Mouse (Mus musculus) kidney, adult 18-20 months (tissue): Measurements from ENCODE around the gene Capn1.

ENCODE experiments used
- DNase-seq: peaks from one replicate; pipeline ENCODE4 v3.0.0; 2021

Gene Capn1

GRCm38 (mm10) chr19:5988815-5989452 lies 26.8 kb downstream of the Capn1 start:
- peak; percentile 84 for DNase-seq

- no peak for DNase-seq
These were observed 27.5 kb downstream of the Capn1 start for GRCm38 (mm10) chr19:5988027-5988814.

- no peak for DNase-seq
These were observed 29.7 kb downstream of the Capn1 start, which contains the start of gene Slc22a20 for GRCm38 (mm10) chr19:5986043-5986442. Gene Slc22a20, minus strand, starts transcription at chr19:5986143.

GRCm38 (mm10) chr19:5980477-5980876 lies 35.2 kb downstream of the Capn1 start:
- DNase-seq = no peak

GRCm38 (mm10) chr19:5977717-5978116 lies 38.0 kb downstream of the Capn1 start:
- no peak for DNase-seq

- DNase-seq = no peak
These were observed 40.0 kb downstream of the Capn1 start for GRCm38 (mm10) chr19:5975676-5976075.

- no peak for DNase-seq
These were observed 40.6 kb downstream of the Capn1 start for GRCm38 (mm10) chr19:5975112-5975511.

- no peak for DNase-seq
These were observed 48.0 kb downstream of the Capn1 start for GRCm38 (mm10) chr19:5967664-5968063.

- no peak for DNase-seq
These were observed 48.9 kb downstream of the Capn1 start for GRCm38 (mm10) chr19:5966786-5967185.

- DNase-seq = no peak
These were observed 49.8 kb downstream of the Capn1 start for GRCm38 (mm10) chr19:5965910-5966309.

GRCm38 (mm10) chr19:5965280-5965679 lies 50.4 kb downstream of the Capn1 start:
- peak; percentile 79 for DNase-seq

GRCm38 (mm10) chr19:5964804-5965203 lies 50.9 kb downstream of the Capn1 start:
- DNase-seq = no peak

GRCm38 (mm10) chr19:5963883-5964562 lies 51.7 kb downstream of the Capn1 start, which contains the start of gene Pola2:
Gene Pola2, minus strand, starts transcription at chr19:5964202.
- DNase-seq = peak; percentile 91

GRCm38 (mm10) chr19:5962651-5963050 lies 53.0 kb downstream of the Capn1 start:
- DNase-seq = no peak

GRCm38 (mm10) chr19:5957371-5957770 lies 58.3 kb downstream of the Capn1 start:
- no peak for DNase-seq

GRCm38 (mm10) chr19:5956685-5957084 lies 59.0 kb downstream of the Capn1 start:
- DNase-seq = peak; percentile 85

GRCm38 (mm10) chr19:5955704-5956670 lies 59.7 kb downstream of the Capn1 start:
- DNase-seq = peak; percentile 81

- DNase-seq = no peak
These were observed 60.8 kb downstream of the Capn1 start for GRCm38 (mm10) chr19:5954936-5955335.

- no peak for DNase-seq
These were observed 61.5 kb downstream of the Capn1 start for GRCm38 (mm10) chr19:5954031-5954710.

- DNase-seq = no peak
These were observed 62.4 kb downstream of the Capn1 start for GRCm38 (mm10) chr19:5953201-5953770.

GRCm38 (mm10) chr19:5952071-5952691 lies 63.5 kb downstream of the Capn1 start:
- peak; percentile 50 for DNase-seq
